ENCODE assay signal across 8 mouse cellular contexts in genomic region chr5:118339676-118340661, GRCm38 (mm10).
A peak's percentile ranks its signal among the peaks of the same experiment; 100 is the strongest.
DNase-seq lines count a peak whose midpoint lies in the region; ATAC-seq lines count a peak whose summit lies in the region.

No protein-coding gene starts in this region.

- WGBS in neural tube, embryonic 15.5 days, result 62% methylated on average over 22 of the region's 22 CpGs
- WGBS in embryonic facial prominence, embryonic 14.5 days, result 52% methylated on average over 19 of the region's 22 CpGs
- WGBS in intestine, embryonic 16.5 days, result 40% methylated on average over 22 of the region's 22 CpGs
- 57% methylated on average over 22 of the region's 22 CpGs for WGBS in midbrain, embryonic 15.5 days

- DNase-seq in neural tube, embryonic 10.5 days (ENCODE audit: extremely low spot score, low spot score), result no peak
- peak; percentile 86 for DNase-seq in embryonic facial prominence, embryonic 14.5 days (ENCODE audit: low spot score)
- DNase-seq in lung, postnatal 10 days, result peak; percentile 83
- DNase-seq in spleen, postnatal 10 days (ENCODE audit: low spot score in 2 of 2), result no peak

- peak; percentile 57; the same call in 1 of the 2 replicates for ATAC-seq in neural tube, embryonic 15.5 days (ENCODE audit: low FRiP score)
- ATAC-seq in embryonic facial prominence, embryonic 14.5 days (ENCODE audit: low read depth), result peak; percentile 65
- peak; percentile 69 for ATAC-seq in intestine, embryonic 16.5 days
- no peak for ATAC-seq in midbrain, embryonic 15.5 days (replicated peaks)
- ATAC-seq in erythroid progenitor cell, adult 5-6 weeks (replicated peaks; ENCODE audit: low FRiP score, poor library complexity, severe bottlenecking), result no peak

- peaks cover 16% of the 10 kb centered on the region for H3K4me1 ChIP-seq in neural tube, embryonic 15.5 days
- peaks cover 8% of the 10 kb centered on the region; the same call in 1 of the 2 replicates for H3K4me1 ChIP-seq in embryonic facial prominence, embryonic 14.5 days (ENCODE audit: control insufficient read depth, insufficient read depth, low read length)
- H3K4me1 ChIP-seq in intestine, embryonic 16.5 days (ENCODE audit: control insufficient read depth, insufficient read depth, low read length), result peaks cover 6% of the 10 kb centered on the region; the same call in 1 of the 2 replicates
- peaks cover 9% of the 10 kb centered on the region for H3K4me1 ChIP-seq in midbrain, embryonic 15.5 days

- no peak overlapping the region for H3K9ac ChIP-seq in neural tube, embryonic 15.5 days (replicated peaks)
- H3K9ac ChIP-seq in embryonic facial prominence, embryonic 14.5 days (ENCODE audit: low read depth, low read length), result no peak overlapping the region
- H3K9ac ChIP-seq in intestine, embryonic 16.5 days (ENCODE audit: low read depth, low read length), result no peak overlapping the region
- H3K9ac ChIP-seq in midbrain, embryonic 15.5 days, result no peak overlapping the region

- H3K36me3 ChIP-seq in neural tube, embryonic 15.5 days, result no peaks in the 10 kb centered on the region
- H3K36me3 ChIP-seq in embryonic facial prominence, embryonic 14.5 days (ENCODE audit: control insufficient read depth, insufficient read depth, low read length), result no peaks in the 10 kb centered on the region
- no peaks in the 10 kb centered on the region for H3K36me3 ChIP-seq in intestine, embryonic 16.5 days (ENCODE audit: control insufficient read depth, insufficient read depth, low read length)
- no peaks in the 10 kb centered on the region for H3K36me3 ChIP-seq in midbrain, embryonic 15.5 days (replicated peaks)

- H3K27ac ChIP-seq in neural tube, embryonic 15.5 days (replicated peaks), result no peak overlapping the region; the same call in 1 of the 2 replicates
- H3K27ac ChIP-seq in embryonic facial prominence, embryonic 14.5 days (replicated peaks; ENCODE audit: low read depth, low read length), result peak overlapping the region; percentile 73
- H3K27ac ChIP-seq in intestine, embryonic 16.5 days (ENCODE audit: low read length), result 0 out of 2 replicates have a peak overlapping the region, but pooled peaks have one; percentile 13
- H3K27ac ChIP-seq in midbrain, embryonic 15.5 days, result no peak overlapping the region

- H3K4me3 ChIP-seq in neural tube, embryonic 15.5 days (replicated peaks), result no peak overlapping the region
- no peak overlapping the region for H3K4me3 ChIP-seq in embryonic facial prominence, embryonic 14.5 days (ENCODE audit: low read depth, low read length)
- no peak overlapping the region for H3K4me3 ChIP-seq in intestine, embryonic 16.5 days (ENCODE audit: low read length)
- H3K4me3 ChIP-seq in midbrain, embryonic 15.5 days, result no peak overlapping the region

- no peaks in the 10 kb centered on the region for H3K9me3 ChIP-seq in neural tube, embryonic 15.5 days (replicated peaks)
- H3K9me3 ChIP-seq in embryonic facial prominence, embryonic 14.5 days (ENCODE audit: control insufficient read depth, low read length), result no peaks in the 10 kb centered on the region
- H3K9me3 ChIP-seq in intestine, embryonic 16.5 days (ENCODE audit: control insufficient read depth, low read length), result no peaks in the 10 kb centered on the region
- no peaks in the 10 kb centered on the region for H3K9me3 ChIP-seq in midbrain, embryonic 15.5 days

- H3K4me2 ChIP-seq in neural tube, embryonic 15.5 days, result no peak overlapping the region
- H3K4me2 ChIP-seq in embryonic facial prominence, embryonic 14.5 days (ENCODE audit: low read depth, low read length), result no peak overlapping the region
- no peak overlapping the region for H3K4me2 ChIP-seq in intestine, embryonic 16.5 days (ENCODE audit: low read depth, low read length)
- H3K4me2 ChIP-seq in midbrain, embryonic 15.5 days, result no peak overlapping the region

- H3K27me3 ChIP-seq in neural tube, embryonic 15.5 days (replicated peaks), result no peaks in the 10 kb centered on the region
- H3K27me3 ChIP-seq in embryonic facial prominence, embryonic 14.5 days (replicated peaks; ENCODE audit: control insufficient read depth, insufficient read depth, low read length), result no peaks in the 10 kb centered on the region
- no peaks in the 10 kb centered on the region for H3K27me3 ChIP-seq in intestine, embryonic 16.5 days (replicated peaks; ENCODE audit: control insufficient read depth, insufficient read depth, low read length)
- no peaks in the 10 kb centered on the region for H3K27me3 ChIP-seq in midbrain, embryonic 15.5 days (replicated peaks)

Comparison
In these comparisons a context has a peak if more than half of its experiments do, and no peak if none do; other contexts are left out.
1. ATAC-seq: peak in neural tube, embryonic 15.5 days (single experiment), embryonic facial prominence, embryonic 14.5 days (single experiment) and intestine, embryonic 16.5 days (single experiment); none in midbrain, embryonic 15.5 days (single experiment) and erythroid progenitor cell, adult 5-6 weeks (single experiment).
2. H3K27ac ChIP-seq: peak in embryonic facial prominence, embryonic 14.5 days (single experiment) and intestine, embryonic 16.5 days (single experiment); none in neural tube, embryonic 15.5 days (single experiment) and midbrain, embryonic 15.5 days (single experiment).
3. DNase-seq: peak in embryonic facial prominence, embryonic 14.5 days (single experiment) and lung, postnatal 10 days (single experiment); none in neural tube, embryonic 10.5 days (single experiment) and spleen, postnatal 10 days (0 of 2).